Mouse (Mus musculus) kidney, adult 2 months (tissue): ENCODE data around the gene Chmp6.

Source experiments
- CTCF ChIP-seq: fragments of 200-500 bp; conservative IDR thresholded peaks from 2 replicates; pipeline ENCODE4 v1.5.1; 2011; ENCODE audit warnings: low read depth, mild to moderate bottlenecking, control low read depth, low read length, moderate library complexity, mixed read lengths; ENCODE audit not compliant: insufficient read depth, insufficient read length
- POLR2A ChIP-seq: fragments of 200-500 bp; IDR thresholded peaks from one replicate; pipeline ENCODE4 v1.6.1; 2011; ENCODE audit warnings: low read depth, low read length, control low read depth

DNA sequence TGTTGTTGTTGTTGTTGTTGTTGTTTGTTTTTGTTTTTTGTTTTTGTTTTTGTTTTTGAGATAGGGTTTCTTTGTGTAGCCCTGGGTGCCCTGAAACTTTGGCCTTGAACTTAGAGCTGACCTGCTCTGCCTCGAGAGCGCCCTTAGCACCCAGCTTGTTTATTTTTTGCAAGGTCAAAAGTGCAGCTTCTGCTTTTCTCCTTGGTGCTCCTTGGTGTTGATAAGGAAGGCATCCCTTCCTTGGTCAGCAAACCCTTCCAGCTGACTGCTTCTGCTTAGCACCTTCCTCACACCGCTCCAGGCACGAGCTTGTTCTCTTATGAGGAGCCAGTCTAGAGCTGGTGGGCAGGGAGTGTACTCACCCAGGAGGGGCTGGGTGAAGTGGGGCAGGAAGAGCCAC is 41.0 kb downstream of the Chmp6 start:
- TF ChIP-seq POLR2A (no peak), CTCF (no peak)
